Mouse (Mus musculus) thymus, postnatal 4 days (tissue): Measurements from ENCODE around the gene Cyfip2.

Experiments
- DNase-seq: peaks from one replicate; pipeline ENCODE4 v3.0.0; 2021

The Cyfip2 gene

GRCm38 (mm10) chr11:46273969-46274368 is 38.7 kb downstream of the Cyfip2 start:
- DNase-seq, result peak; percentile 58

- no peak for DNase-seq
Measured at GRCm38 (mm10) chr11:46272058-46272681, 40.5 kb downstream of the Cyfip2 start.

DNA sequence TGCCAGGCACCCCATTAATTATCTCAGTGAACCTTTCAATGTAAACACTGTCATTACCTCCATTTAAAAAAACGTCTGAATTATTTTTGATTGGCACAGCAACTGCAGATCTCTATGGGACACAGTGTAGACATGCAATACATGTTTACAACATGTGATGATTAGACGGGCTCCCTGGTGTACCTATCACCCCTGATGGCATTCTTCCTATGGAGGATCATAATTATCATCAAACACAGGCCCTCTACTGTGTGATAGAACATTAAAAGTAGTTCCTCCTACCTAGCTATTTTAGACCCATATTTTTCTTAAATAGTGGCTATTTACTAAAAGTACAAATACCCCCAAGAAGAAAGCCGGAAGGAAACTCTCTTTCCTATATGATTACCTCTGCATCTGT is 42.8 kb downstream of the Cyfip2 start:
- DNase-seq, result no peak

DNA sequence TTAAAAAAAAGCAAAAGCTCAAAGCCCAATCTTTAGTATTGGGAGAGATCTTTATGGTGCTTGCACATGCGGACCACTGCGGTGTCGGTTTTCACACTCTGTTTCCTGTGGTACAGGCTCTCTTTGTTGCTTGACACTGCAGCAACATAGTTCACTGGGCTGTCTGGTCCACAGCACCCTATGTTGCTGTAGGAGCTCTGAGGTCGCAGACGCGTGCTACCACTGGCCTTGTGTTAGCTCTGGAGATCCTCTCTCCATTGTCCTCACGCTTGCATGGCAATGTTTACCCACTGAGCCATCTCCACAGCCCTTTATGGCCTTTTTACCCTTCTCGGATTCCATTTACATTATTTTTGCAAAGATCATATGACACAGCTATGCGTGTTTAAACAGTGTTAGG is 43.3 kb downstream of the Cyfip2 start:
- no peak for DNase-seq

GRCm38 (mm10) chr11:46268991-46269390 is 43.7 kb downstream of the Cyfip2 start:
- DNase-seq, result peak; percentile 82

DNA sequence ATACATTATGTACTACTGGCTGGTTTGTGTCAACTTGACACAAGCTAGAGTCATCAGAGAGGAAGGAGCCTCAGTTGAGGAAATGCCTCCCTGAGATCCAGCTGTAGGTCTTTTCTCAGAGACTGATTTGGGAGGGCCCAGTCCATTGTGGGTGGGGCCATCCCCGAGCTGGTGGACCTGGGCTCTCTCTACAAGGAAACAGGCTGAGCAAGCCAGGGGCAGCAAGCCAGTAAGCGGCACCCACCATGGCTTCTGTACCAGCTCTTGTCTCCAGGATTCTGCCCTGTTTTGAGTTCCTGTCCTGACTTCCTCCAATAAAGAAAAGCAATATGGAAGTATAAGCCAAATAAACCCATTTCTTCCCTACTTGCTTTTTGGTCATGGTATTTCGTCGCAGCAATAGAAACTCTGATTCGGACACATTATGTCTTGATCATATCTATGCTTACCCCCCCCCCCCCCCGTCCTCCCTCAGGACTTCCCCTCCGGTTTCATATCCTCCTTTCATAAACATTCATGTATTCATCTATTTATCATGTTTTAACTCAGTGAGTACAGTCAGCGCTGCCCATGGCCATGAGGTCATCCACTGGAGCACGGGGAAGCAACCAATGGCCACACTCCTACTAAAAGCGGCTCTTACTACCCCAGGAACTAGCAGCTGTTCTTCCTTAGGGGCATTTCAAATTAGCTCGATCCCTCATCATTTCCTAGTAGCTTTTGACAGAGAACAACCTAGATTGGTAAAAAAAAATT is 47.5 kb downstream of the Cyfip2 start:
- no peak for DNase-seq

GRCm38 (mm10) chr11:46264584-46264983 is 48.1 kb downstream of the Cyfip2 start:
- no peak for DNase-seq

- DNase-seq, result no peak
Measured at GRCm38 (mm10) chr11:46263291-46263690, 49.4 kb downstream of the Cyfip2 start.

GRCm38 (mm10) chr11:46262854-46263253 is 49.8 kb downstream of the Cyfip2 start:
- DNase-seq, result no peak

DNA sequence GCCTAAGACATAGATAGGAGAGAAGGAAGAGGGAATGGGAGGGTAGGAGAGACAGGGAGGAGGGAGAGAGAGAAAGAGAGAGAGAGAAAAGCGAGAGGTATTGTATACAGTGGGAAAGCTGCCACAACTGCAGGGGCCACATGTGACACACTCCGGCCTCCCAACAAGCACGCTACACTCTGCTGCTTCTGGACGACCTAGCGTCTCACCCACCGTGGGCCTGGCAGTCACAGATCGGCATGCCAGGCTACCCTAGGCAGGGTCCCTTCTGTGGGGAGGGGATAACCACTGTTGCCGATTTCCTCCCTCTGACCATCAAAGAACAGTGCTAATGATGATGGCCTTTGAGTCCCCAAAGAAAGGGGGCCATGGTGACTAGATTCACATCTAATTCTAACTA is 53.9 kb downstream of the Cyfip2 start:
- DNase-seq, result no peak

DNA sequence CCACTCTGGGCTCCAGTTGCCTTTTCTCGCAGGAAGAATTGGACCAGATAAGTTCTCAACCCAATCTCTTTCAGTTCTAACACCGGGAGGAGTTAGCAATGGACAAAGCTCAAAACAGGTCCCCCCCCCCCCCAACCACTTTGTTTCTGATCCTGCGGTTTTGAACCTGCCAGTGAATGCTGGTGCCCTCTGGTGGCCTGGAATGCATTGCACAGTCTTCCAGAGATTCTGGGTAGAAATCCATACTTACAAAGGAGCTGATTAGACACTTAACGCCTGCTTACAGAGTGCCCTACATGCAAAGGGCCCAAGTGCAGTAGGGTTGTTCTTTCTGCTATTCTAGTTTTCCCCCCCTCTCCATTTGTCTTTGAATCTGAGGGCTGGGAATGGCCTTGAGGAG is 54.5 kb downstream of the Cyfip2 start:
- DNase-seq, result peak; percentile 57

DNA sequence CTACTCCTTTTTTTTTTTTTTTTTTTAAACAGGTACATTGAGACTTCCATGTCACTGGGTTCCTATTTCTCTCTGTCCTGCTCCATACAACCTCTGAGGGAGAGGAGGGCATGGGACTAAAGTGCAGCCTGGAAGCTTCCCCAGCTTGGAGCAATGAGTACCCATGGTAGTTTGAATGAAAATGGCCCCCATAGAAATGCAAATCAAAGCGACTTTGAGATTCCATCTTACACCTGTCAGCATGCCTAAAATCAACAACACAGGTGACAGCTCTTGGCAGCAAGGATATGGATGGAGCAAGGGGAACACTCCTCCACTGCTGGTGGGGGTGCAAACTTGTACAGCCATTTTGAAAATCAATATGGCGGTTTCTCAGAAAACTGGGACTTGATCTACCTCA is 57.4 kb downstream of the Cyfip2 start:
- no peak for DNase-seq

- DNase-seq, result peak; percentile 83
Measured at GRCm38 (mm10) chr11:46251994-46252393, 60.7 kb downstream of the Cyfip2 start.

- no peak for DNase-seq
Measured at GRCm38 (mm10) chr11:46248352-46248751, 64.3 kb downstream of the Cyfip2 start.

GRCm38 (mm10) chr11:46246393-46246792 is 66.3 kb downstream of the Cyfip2 start:
- DNase-seq, result no peak

GRCm38 (mm10) chr11:46245926-46246325 is 66.7 kb downstream of the Cyfip2 start:
- no peak for DNase-seq

DNA sequence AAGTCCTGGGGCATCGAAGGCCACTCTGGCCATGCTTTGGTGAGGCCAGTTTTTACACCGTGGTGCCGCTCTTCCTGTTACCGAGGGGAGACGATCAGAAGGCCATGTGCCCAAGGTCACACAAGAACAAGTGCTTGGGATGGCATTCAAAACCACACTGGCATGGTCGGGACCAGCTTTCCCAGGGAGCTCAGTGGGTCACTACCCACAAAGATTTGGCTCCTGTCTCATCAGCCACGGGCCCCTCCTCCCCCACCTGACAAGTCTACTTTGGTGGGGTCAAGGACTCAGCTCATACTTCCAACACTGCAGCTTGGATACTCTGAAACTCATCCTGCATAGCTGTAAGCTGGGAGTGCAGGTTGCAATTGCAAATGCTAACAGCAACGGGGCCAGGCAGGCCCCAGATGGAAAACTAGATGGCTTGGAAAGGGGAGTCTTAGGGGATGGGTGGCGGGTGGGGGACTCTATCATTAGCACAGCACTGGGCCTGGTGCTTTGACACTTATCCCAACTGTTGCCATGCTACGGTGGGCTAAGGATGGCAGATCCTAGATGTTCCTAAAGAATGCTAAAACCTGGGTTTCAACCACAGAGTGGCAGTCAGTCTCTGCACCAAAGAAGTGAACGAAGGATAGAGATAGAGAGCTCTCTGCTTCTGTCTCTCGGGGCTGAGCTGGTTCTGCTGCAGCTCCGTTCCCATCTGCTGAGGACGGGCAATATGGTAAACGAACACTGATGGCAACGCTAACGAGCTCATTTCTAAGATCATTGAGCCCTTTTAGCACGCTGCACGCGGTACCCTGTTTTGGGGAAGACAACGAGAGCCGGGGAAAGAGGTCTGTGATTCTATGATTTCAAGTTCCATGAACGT is 67.7 kb downstream of the Cyfip2 start:
- DNase-seq, result no peak

DNA sequence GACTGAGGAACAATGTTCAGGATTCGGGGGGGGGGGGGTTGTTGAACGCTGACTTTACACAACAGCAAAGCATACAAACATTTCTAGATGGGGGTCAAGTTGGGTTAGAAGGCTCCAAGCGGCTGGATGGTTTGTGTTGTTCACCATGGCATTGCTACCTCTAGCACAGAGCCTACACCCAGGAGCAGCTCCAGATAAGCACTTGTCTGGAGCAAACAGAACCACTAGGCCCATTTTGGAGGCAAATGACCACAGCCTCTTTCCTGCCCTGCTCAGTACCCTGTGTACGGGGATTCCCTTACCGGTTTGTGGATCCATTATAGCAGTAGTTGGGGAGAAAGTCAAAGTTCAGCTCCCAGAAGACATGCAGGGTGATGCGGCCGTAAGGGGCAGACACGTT is 70.7 kb downstream of the Cyfip2 start:
- no peak for DNase-seq

DNA sequence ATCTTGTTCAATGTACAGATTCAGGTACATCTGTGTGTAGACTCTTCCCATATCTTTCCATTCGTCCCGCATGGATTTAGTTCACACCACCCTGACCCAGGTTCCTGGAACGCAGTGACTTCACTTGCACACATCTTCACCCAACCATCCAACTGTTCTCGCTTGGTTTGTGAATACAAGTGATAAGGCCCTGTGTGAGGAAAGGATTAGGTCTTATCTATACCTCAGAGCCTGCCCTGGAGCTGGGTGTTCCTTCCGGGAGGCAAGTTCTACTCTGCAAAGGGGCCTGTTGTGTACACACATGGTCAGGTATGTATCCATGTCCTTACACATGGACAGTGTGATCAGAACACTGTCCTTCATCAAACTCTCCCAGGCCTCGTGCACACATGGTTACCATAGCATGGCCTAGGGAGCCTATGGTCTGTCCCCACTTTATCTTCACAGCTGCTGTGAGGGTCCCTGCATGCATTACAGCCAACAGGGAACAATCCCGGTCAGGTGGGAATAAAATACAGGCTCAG is 71.4 kb downstream of the Cyfip2 start:
- no peak for DNase-seq

- DNase-seq, result peak; percentile 94
Measured at GRCm38 (mm10) chr11:46236976-46237375, 75.7 kb downstream of the Cyfip2 start.

DNA sequence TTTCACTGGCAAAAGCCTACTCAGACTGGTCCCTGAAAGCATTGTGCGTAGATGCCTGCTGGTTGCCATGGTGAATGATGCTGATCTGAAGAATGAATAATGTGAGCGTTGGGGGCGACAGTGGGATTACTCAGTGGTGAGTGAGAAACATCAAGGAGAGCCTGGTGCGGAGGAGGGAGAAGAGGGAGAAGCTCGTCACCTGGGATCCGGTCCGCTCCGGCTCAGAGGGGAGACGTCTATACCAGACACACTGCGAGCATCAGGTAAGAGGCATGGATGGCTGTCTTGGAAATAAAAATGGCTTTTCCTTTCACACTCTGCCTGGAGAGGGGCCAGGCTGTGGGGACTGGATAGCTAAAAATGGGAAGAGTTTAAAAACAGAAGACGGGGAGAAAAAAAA is 77.3 kb downstream of the Cyfip2 start, which contains the start of gene Fndc9:
Fndc9 (plus strand) TSS at position 198 of the 400 bp plus-strand sequence.
- DNase-seq, result no peak

- DNase-seq, result no peak
Measured at GRCm38 (mm10) chr11:46233966-46234365, 78.7 kb downstream of the Cyfip2 start.

DNA sequence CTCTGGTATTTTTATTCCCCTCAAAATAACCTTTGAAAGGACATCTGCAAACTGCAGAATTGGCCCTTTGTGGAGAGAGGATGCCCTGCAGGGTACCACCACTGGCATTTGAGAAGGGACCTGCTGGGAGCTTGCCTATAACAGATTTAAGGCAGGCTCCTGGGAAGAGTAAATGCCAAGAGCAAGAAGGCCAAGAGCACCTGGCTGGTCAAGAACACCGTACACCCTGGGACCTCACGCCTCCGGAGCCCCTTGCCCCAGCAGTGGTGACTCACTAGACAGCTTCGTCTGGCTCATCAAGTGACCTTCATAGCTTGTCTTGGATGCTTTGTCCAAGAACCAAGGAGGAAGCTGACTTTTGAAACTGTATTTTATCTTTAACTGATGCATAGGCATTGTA is 79.9 kb downstream of the Cyfip2 start:
- no peak for DNase-seq
